Mouse (Mus musculus) ovary, postnatal 36 days (tissue): ENCODE results near the gene Fam19a3.
"Not testable (repeated sequence)": the region's sequence is repeated elsewhere in the genome, so short reads cannot be mapped to it uniquely, and the experiment has no call there.

Source experiments
- DNase-seq: peaks from one replicate; pipeline ENCODE4 v3.0.0; 2022; ENCODE audit warnings: low spot score, mixed read lengths

Fam19a3 gene

GRCm38 (mm10) chr3:104765021-104765420, 16.6 kb downstream of the Fam19a3 start:
- peak; percentile 14 for DNase-seq

- not testable (repeated sequence) for DNase-seq
These were observed 19.4 kb downstream of the Fam19a3 start for GRCm38 (mm10) chr3:104762103-104762863.

- no peak for DNase-seq
These were observed 22.8 kb downstream of the Fam19a3 start for GRCm38 (mm10) chr3:104758869-104759268.

- peak; percentile 73 for DNase-seq
These were observed 23.2 kb downstream of the Fam19a3 start for GRCm38 (mm10) chr3:104758406-104758805.

GRCm38 (mm10) chr3:104752845-104753244, 28.8 kb downstream of the Fam19a3 start:
- DNase-seq: peak; percentile 18

- DNase-seq: no peak
These were observed 37.8 kb downstream of the Fam19a3 start for GRCm38 (mm10) chr3:104743864-104744263.

GRCm38 (mm10) chr3:104743161-104743560, 38.5 kb downstream of the Fam19a3 start:
- no peak for DNase-seq

GRCm38 (mm10) chr3:104741954-104742353, 39.7 kb downstream of the Fam19a3 start:
- DNase-seq: no peak

- no peak for DNase-seq
These were observed 47.0 kb downstream of the Fam19a3 start for GRCm38 (mm10) chr3:104734654-104735053.

- no peak for DNase-seq
These were observed 48.7 kb downstream of the Fam19a3 start for GRCm38 (mm10) chr3:104732907-104733306.

- no peak for DNase-seq
These were observed 52.3 kb downstream of the Fam19a3 start for GRCm38 (mm10) chr3:104729270-104729839.
